Mouse (Mus musculus): ENCODE results near the gene Armc2.

DNA sequence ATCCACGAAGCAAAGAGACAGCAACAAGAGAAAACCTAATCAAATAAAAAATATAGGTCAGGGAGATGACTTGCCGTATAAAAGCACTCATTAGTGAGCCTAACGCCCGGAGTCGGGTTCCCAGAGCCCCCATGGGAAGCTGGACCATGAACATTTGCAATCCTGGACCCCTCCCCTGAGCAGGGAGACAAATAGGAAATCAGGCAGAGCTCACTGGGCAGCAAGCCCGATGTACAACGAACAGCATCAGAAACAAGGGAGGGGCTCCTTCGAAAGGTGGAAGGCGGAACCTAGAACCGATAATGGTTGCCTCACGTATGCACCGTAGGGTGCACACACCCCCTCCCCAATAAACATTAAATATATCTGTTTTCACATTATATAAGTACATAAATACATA lies 39.5 kb upstream of the Armc2 start:
- TF ChIP-seq ZC3H11A (IDR thresholded peaks at IDR 0.05; ENCODE audit: borderline replicate concordance, low read depth, low read length) (no peak), ZNF384 (IDR thresholded peaks at IDR 0.05; ENCODE audit: low read depth, low read length) (no peak)
